Mouse (Mus musculus): ENCODE results near the gene Zfp142. TPM values are rescaled to one million over a fixed set of nuclear protein-coding genes. Genes with fewer than 3 reads are reported as not detected.

The Zfp142 gene
- 3.1 TPM for polyA plus RNA-seq (2014; fragmentation: Illumina TruSeq; extraction: RNeasy Lipid Tissue Mini Kit (QIAGEN cat#74804); ENCODE audit: low read depth, low replicate concordance)

DNA sequence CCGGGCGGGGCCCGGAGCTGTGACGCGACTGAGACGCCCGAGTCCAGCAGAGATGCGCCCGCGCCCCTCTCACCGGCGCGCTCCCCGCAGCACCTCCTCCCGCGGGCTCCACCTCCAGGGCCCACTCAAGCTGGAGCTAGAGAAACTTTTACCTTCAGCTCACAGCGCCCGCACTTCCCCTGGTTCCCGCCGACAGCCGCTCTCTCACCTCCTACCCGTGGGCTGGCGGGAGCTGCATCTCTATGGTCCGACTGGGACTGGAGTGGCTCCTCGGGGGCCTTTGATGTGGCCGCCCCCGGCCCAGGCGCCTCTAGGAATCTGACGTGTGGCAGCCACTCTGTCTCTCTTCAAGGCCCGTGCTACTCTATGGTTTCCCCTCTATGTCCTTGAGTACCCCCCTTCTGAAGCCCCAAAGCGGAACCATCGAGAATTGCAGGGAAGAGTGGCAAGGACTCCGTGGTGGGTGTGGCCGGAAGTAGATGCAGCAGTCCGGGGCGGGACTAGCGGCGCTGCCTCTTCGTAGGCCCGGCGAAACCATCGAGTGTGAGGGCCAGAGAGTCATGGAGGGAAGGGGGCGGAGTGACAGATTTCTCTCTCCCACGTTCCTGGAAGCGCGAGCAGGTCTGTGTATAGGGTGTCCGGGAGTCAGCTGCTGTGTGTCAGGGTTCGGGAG, at the start of gene Zfp142, which contains the start of gene Bcs1l:
TSS of gene Zfp142 (minus strand) at position 474 of the 673 bp plus-strand sequence.
TSS of gene Bcs1l (plus strand) at position 517 of the 673 bp plus-strand sequence.

DNA sequence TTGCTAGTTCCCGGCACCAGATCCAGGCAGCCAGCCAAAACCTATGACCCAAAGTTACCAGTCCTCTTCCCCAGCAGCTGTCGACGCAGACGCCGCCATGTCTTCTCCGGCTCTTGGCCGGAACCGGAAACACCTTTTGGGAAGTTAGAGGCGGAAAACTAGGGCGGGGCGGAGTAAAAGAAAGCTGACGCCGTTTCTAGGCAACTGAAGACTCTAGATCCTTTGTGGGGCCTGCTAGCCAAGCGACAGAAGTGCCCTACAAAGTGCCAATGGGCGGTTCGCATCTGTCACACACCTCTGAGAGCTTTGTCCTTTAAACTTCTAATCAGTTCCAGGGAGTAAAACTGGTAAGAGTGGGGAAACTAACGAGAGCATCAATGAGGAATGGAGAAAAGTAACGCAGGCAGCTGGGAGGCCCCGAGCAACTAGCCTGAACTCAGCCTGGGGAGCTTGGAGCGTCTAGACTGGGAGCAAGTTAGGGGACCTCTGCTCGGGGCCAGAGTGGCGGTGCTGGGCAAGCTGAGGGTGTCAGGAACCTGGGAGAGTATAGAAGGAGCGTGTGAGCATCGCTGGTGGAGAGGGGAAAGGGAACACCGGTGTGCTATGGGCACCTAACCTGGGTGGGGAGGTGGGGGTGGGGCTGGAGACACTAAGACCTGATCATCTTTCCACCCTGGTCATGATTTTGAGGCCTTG, 13.4 kb upstream of the Zfp142 start, which contains the start of the genes Rnf25 and Stk36:
TSS of gene Rnf25 (minus strand) at position 131 of the 696 bp plus-strand sequence.
TSS of gene Stk36 (plus strand) at position 179 of the 696 bp plus-strand sequence.

DNA sequence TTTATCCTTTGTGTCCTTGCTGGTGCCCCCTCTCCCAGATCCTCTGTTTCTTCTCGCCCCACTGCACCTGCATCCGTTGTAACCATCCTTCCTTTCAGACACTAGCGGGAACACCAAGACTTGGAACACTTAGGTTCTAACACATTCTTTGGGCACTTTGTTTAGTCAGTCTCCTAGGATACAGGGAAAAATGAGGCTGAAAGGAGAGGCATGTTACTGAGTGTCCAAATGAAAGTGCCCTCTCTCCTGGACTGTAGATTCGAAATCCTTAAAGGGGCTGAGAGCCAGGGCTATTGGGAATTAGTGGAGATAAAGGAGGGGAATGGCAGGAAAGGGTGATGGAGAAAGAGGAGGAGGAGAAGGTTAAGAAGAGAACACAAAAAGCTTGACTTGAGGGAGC, 43.9 kb downstream of the Zfp142 start, which contains the start of gene Usp37:
TSS of gene Usp37 (minus strand) at position 101 of the 400 bp plus-strand sequence.

DNA sequence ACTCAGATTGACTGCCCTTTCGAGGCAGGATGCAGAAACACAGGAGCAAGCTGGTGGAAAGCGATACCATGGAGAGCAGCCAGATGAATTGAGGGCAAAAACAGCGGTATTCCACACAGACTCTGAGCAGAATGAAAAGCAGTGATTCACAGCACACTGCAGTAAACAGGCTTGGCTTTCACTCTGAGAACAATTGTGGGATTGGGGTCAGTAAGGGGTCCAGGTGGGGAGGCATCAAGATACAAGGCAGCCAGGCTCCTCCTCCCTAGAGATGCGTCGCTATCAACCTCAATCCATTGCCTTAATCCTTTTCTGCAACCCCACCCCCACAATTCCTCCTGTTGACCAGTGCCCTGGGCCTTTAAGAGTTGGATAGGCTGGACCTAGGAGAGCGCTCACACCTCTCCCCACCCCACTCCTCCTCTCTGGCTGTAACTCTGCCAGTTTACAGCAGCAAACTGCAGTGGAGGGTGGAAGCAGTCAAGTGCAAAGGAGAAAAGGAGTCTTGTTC, 45.5 kb downstream of the Zfp142 start, which contains the start of gene Plcd4:
TSS of gene Plcd4 (plus strand) at position 438 of the 511 bp plus-strand sequence.

Other genes starting within 250 kb of the Zfp142 start
- 8.5 TPM for gene Catip, start 226.1 kb downstream of the Zfp142 start, polyA plus RNA-seq (2014; fragmentation: Illumina TruSeq; extraction: RNeasy Lipid Tissue Mini Kit (QIAGEN cat#74804); ENCODE audit: low read depth, low replicate concordance)
- 0.35 TPM for gene Slc11a1, start 213.1 kb downstream of the Zfp142 start, polyA plus RNA-seq (2014; fragmentation: Illumina TruSeq; extraction: RNeasy Lipid Tissue Mini Kit (QIAGEN cat#74804); ENCODE audit: low read depth, low replicate concordance)
- gene Ctdsp1, start 196.7 kb downstream of the Zfp142 start, polyA plus RNA-seq (2014; fragmentation: Illumina TruSeq; extraction: RNeasy Lipid Tissue Mini Kit (QIAGEN cat#74804); ENCODE audit: low read depth, low replicate concordance) = 2.3 TPM
- 0.08 TPM for gene Vil1, start 178.9 kb downstream of the Zfp142 start, polyA plus RNA-seq (2014; fragmentation: Illumina TruSeq; extraction: RNeasy Lipid Tissue Mini Kit (QIAGEN cat#74804); ENCODE audit: low read depth, low replicate concordance)
- gene Cnot9, start 82.2 kb downstream of the Zfp142 start, polyA plus RNA-seq (2014; fragmentation: Illumina TruSeq; extraction: RNeasy Lipid Tissue Mini Kit (QIAGEN cat#74804); ENCODE audit: low read depth, low replicate concordance) = 38.2 TPM
- 174 TPM for gene Plcd4, start 45.4 kb downstream of the Zfp142 start, polyA plus RNA-seq (2014; fragmentation: Illumina TruSeq; extraction: RNeasy Lipid Tissue Mini Kit (QIAGEN cat#74804); ENCODE audit: low read depth, low replicate concordance)
- 123 TPM for gene Usp37, start 44.0 kb downstream of the Zfp142 start, polyA plus RNA-seq (2014; fragmentation: Illumina TruSeq; extraction: RNeasy Lipid Tissue Mini Kit (QIAGEN cat#74804); ENCODE audit: low read depth, low replicate concordance)
- gene Bcs1l, start within 50 bp of the Zfp142 start, polyA plus RNA-seq (2014; fragmentation: Illumina TruSeq; extraction: RNeasy Lipid Tissue Mini Kit (QIAGEN cat#74804); ENCODE audit: low read depth, low replicate concordance) = 2.4 TPM
- gene Rnf25, start 13.2 kb upstream of the Zfp142 start, polyA plus RNA-seq (2014; fragmentation: Illumina TruSeq; extraction: RNeasy Lipid Tissue Mini Kit (QIAGEN cat#74804); ENCODE audit: low read depth, low replicate concordance) = 59.3 TPM
- gene Stk36, start 13.2 kb upstream of the Zfp142 start, polyA plus RNA-seq (2014; fragmentation: Illumina TruSeq; extraction: RNeasy Lipid Tissue Mini Kit (QIAGEN cat#74804); ENCODE audit: low read depth, low replicate concordance) = 150 TPM
- 74.8 TPM for gene Ttll4, start 73.5 kb upstream of the Zfp142 start, polyA plus RNA-seq (2014; fragmentation: Illumina TruSeq; extraction: RNeasy Lipid Tissue Mini Kit (QIAGEN cat#74804); ENCODE audit: low read depth, low replicate concordance)
- gene Cyp27a1, start 125.3 kb upstream of the Zfp142 start, polyA plus RNA-seq (2014; fragmentation: Illumina TruSeq; extraction: RNeasy Lipid Tissue Mini Kit (QIAGEN cat#74804); ENCODE audit: low read depth, low replicate concordance) = 2.7 TPM
- 0.08 TPM for gene Prkag3, start 161.0 kb upstream of the Zfp142 start, polyA plus RNA-seq (2014; fragmentation: Illumina TruSeq; extraction: RNeasy Lipid Tissue Mini Kit (QIAGEN cat#74804); ENCODE audit: low read depth, low replicate concordance)
- 2.4 TPM for gene Wnt6, start 183.6 kb upstream of the Zfp142 start, polyA plus RNA-seq (2014; fragmentation: Illumina TruSeq; extraction: RNeasy Lipid Tissue Mini Kit (QIAGEN cat#74804); ENCODE audit: low read depth, low replicate concordance)
- not detected for gene Wnt10a, start 203.3 kb upstream of the Zfp142 start, polyA plus RNA-seq (2014; fragmentation: Illumina TruSeq; extraction: RNeasy Lipid Tissue Mini Kit (QIAGEN cat#74804); ENCODE audit: low read depth, low replicate concordance)

Data from testis, adult 10 weeks (tissue).